Comparison of ENCODE assay signal across 8 mouse cellular contexts in genomic region chr19:46454126-46454880, GRCm38 (mm10). TPM values are rescaled to one million over a fixed set of nuclear protein-coding genes. Genes with fewer than 3 reads are reported as not detected.
DNase-seq lines count a peak whose midpoint lies in the region; ATAC-seq and TF ChIP-seq lines count a peak whose summit lies in the region.

No protein-coding gene starts in this region.

- no peak for TF ChIP-seq RAD21 in MEL (IDR thresholded peaks at IDR 0.05; ENCODE audit: low read depth, low read length)

- 26% methylated on average over 20 of the region's 20 CpGs for WGBS in heart, embryonic 12.5 days
- 67% methylated on average over 20 of the region's 20 CpGs for WGBS in hindbrain, embryonic 16.5 days

- no peaks in the 10 kb centered on the region for H3K9me3 ChIP-seq in heart, embryonic 12.5 days (replicated peaks)
- H3K9me3 ChIP-seq in MEL (replicated peaks; ENCODE audit: insufficient read depth, low read length): no peaks in the 10 kb centered on the region
- H3K9me3 ChIP-seq in hindbrain, embryonic 16.5 days (ENCODE audit: control insufficient read depth, low read length): no peaks in the 10 kb centered on the region

- peak overlapping the region; percentile 6 for H3K4me2 ChIP-seq in heart, embryonic 12.5 days
- H3K4me2 ChIP-seq in hindbrain, embryonic 16.5 days (ENCODE audit: low read length): no peak overlapping the region

- H3K9ac ChIP-seq in heart, embryonic 12.5 days: peak overlapping the region; percentile 51
- no peak overlapping the region; the same call in 1 of the 2 replicates for H3K9ac ChIP-seq in MEL (ENCODE audit: control insufficient read depth, low read depth, low read length, poor library complexity, severe bottlenecking)
- no peak overlapping the region for H3K9ac ChIP-seq in hindbrain, embryonic 16.5 days (ENCODE audit: low read depth, low read length)

- peaks cover 78% of the 10 kb centered on the region for H3K4me1 ChIP-seq in heart, embryonic 12.5 days (replicated peaks)
- peaks cover 8 to 18% of the 10 kb centered on the region in 2 experiments for H3K4me1 ChIP-seq in MEL (ENCODE audit: control insufficient read depth in 1 of 2, insufficient read depth in 2 of 2, low read length in 2 of 2)
- H3K4me1 ChIP-seq in hindbrain, embryonic 16.5 days (ENCODE audit: control insufficient read depth, insufficient read depth, low read depth, low read length): no peaks in the 10 kb centered on the region; the same call in 1 of the 2 replicates

- no peak overlapping the region for H3K4me3 ChIP-seq in heart, embryonic 12.5 days
- H3K4me3 ChIP-seq in MEL (ENCODE audit: control insufficient read depth in 1 of 2, insufficient read depth in 1 of 2, low read depth in 2 of 2, low read length in 2 of 2): no peak overlapping the region
- no peak overlapping the region for H3K4me3 ChIP-seq in hindbrain, embryonic 16.5 days (ENCODE audit: low read length)

- H3K79me2 ChIP-seq in MEL (ENCODE audit: control insufficient read depth, insufficient read depth, low read length, poor library complexity): no peaks in the 10 kb centered on the region

- H3K36me3 ChIP-seq in heart, embryonic 12.5 days: peaks cover 16% of the 10 kb centered on the region
- peaks cover 0 to 15% of the 10 kb centered on the region in 2 experiments; a peak in 2 of 4 replicates for H3K36me3 ChIP-seq in MEL (ENCODE audit: control insufficient read depth in 1 of 2, insufficient read depth in 2 of 2, low read length in 2 of 2)
- no peaks in the 10 kb centered on the region; the same call in 1 of the 2 replicates for H3K36me3 ChIP-seq in hindbrain, embryonic 16.5 days (ENCODE audit: control insufficient read depth, insufficient read depth, low read length)

- no peak for TF ChIP-seq POLR2A in MEL (IDR thresholded peaks at IDR 0.05; ENCODE audit: control insufficient read depth in 1 of 2, insufficient read depth in 1 of 2, low read depth in 1 of 2, low read length in 2 of 2, poor library complexity in 1 of 2)

- H3K27ac ChIP-seq in heart, embryonic 12.5 days (ENCODE audit: poor library complexity, severe bottlenecking): peak overlapping the region; percentile 92
- peak overlapping the region; percentile 71 for H3K27ac ChIP-seq in MEL (ENCODE audit: control insufficient read depth, low read depth, low read length)
- H3K27ac ChIP-seq in hindbrain, embryonic 16.5 days (ENCODE audit: low read depth, low read length): peak overlapping the region; percentile 19; the same call in 1 of the 2 replicates

- ATAC-seq in heart, embryonic 12.5 days (ENCODE audit: insufficient number of reproducible peaks, low FRiP score): peak; percentile 57
- ATAC-seq in hindbrain, embryonic 16.5 days: no peak

- no peak for TF ChIP-seq CTCF in MEL (IDR thresholded peaks at IDR 0.05 in 2 of 3, conservative IDR thresholded peaks at IDR 0.05 in 1 of 3; ENCODE audit: control insufficient read depth in 1 of 3, insufficient read depth in 1 of 3, low read depth in 2 of 3, low read length in 3 of 3, poor library complexity in 1 of 3, severe bottlenecking in 1 of 3)

- DNase-seq in heart, postnatal 4 days: no peak
- no peak for DNase-seq in MEL (ENCODE audit: low read depth, low spot score)
- DNase-seq in lung, postnatal 4 days: peak; percentile 41 to 61
- no peak for DNase-seq in cerebellum, adult 18-20 months
- no peak for DNase-seq in frontal cortex, postnatal 36 days (ENCODE audit: low spot score in 2 of 2)
- no peak for DNase-seq in ovary, postnatal 36 days (ENCODE audit: low spot score)

- no peak for TF ChIP-seq EP300 in MEL (IDR thresholded peaks at IDR 0.05; ENCODE audit: low read depth in 1 of 2, low read length in 2 of 2)

- H3K27me3 ChIP-seq in heart, embryonic 12.5 days (replicated peaks): no peaks in the 10 kb centered on the region
- no peaks in the 10 kb centered on the region for H3K27me3 ChIP-seq in MEL (ENCODE audit: control insufficient read depth in 1 of 2, insufficient read depth in 2 of 2, low read length in 2 of 2)
- H3K27me3 ChIP-seq in hindbrain, embryonic 16.5 days (replicated peaks; ENCODE audit: control insufficient read depth, insufficient read depth, low read length): no peaks in the 10 kb centered on the region

TF ChIP-seq in MEL, 35 proteins besides CTCF, POLR2A, EP300 and RAD21:
- TF ChIP-seq JUND (IDR thresholded peaks at IDR 0.05; ENCODE audit: low read depth, low read length) (no peak), SIN3A (IDR thresholded peaks at IDR 0.05; ENCODE audit: low read length) (no peak), MYB (IDR thresholded peaks at IDR 0.05; ENCODE audit: low read depth, low read length) (no peak), UBTF (IDR thresholded peaks at IDR 0.05; ENCODE audit: borderline replicate concordance, insufficient read depth, low read depth, low read length) (no peak), TBP (IDR thresholded peaks at IDR 0.05; ENCODE audit: low read depth, low read length) (no peak), ELF1 (IDR thresholded peaks at IDR 0.05; ENCODE audit: low read depth, low read length) (no peak), CHD1 (IDR thresholded peaks at IDR 0.05; ENCODE audit: low read depth, low read length) (no peak), TAL1 (IDR thresholded peaks at IDR 0.05; ENCODE audit: low read length) (no peak), NRF1 (IDR thresholded peaks at IDR 0.05; ENCODE audit: insufficient read depth, low read depth, low read length, poor library complexity, severe bottlenecking) (no peak)

RNA-seq across cellular contexts. Expression of gene Trim8, which starts 47.2 kb away (rescaled TPM):
- 24.1 and 24.2 TPM in 2 replicates for polyA plus RNA-seq in heart, embryonic 12.5 days (2016; fragmentation: Nextera tagmentation; extraction: Ambion mirVana)
- total RNA-seq in heart, postnatal 4 days (2021): 10 to 100 TPM; 50.1 to 53.8 TPM
- 19.1 and 21.2 TPM in 2 replicates for total RNA-seq in MEL (2012; rRNA removed)
- 10 to 100 TPM in 1 of 2 experiments, not detected in 1; 57.2 TPM for polyA plus RNA-seq in MEL (2012; ENCODE audit: insufficient read depth in 1 of 2, insufficient read length in 2 of 2, low read depth in 1 of 2, low replicate concordance in 2 of 2, missing spikeins in 1 of 2)
- polyA plus RNA-seq in hindbrain, embryonic 16.5 days (2015; fragmentation: Nextera tagmentation; extraction: Ambion mirVana): 23.4 and 27.6 TPM in 2 replicates

RNA-seq across cellular contexts. Expression of gene Sufu, which starts 57.6 kb away (rescaled TPM):
- 24.1 and 27.2 TPM in 2 replicates for polyA plus RNA-seq in heart, embryonic 12.5 days (2016; fragmentation: Nextera tagmentation; extraction: Ambion mirVana)
- 10 to 100 TPM; 17.0 to 19.1 TPM for total RNA-seq in heart, postnatal 4 days (2021)
- total RNA-seq in MEL (2012; rRNA removed): 11.4 and 13.7 TPM in 2 replicates
- 10 to 100 TPM in 1 of 2 experiments, not detected in 1; 42.5 TPM for polyA plus RNA-seq in MEL (2012; ENCODE audit: insufficient read depth in 1 of 2, insufficient read length in 2 of 2, low read depth in 1 of 2, low replicate concordance in 2 of 2, missing spikeins in 1 of 2)
- 19.8 and 24.2 TPM in 2 replicates for polyA plus RNA-seq in hindbrain, embryonic 16.5 days (2015; fragmentation: Nextera tagmentation; extraction: Ambion mirVana)

RNA-seq across cellular contexts. Expression of gene Actr1a, which starts 58.8 kb away (rescaled TPM):
- 118 and 120 TPM in 2 replicates for polyA plus RNA-seq in heart, embryonic 12.5 days (2016; fragmentation: Nextera tagmentation; extraction: Ambion mirVana)
- total RNA-seq in heart, postnatal 4 days (2021): 100 to 1,000 TPM; 126 to 130 TPM
- total RNA-seq in MEL (2012; rRNA removed): 140 TPM in 2 replicates
- polyA plus RNA-seq in MEL (2012; ENCODE audit: insufficient read depth in 1 of 2, insufficient read length in 2 of 2, low read depth in 1 of 2, low replicate concordance in 2 of 2, missing spikeins in 1 of 2): 100 to 1,000 TPM; 193 to 530 TPM
- 351 and 369 TPM in 2 replicates for polyA plus RNA-seq in hindbrain, embryonic 16.5 days (2015; fragmentation: Nextera tagmentation; extraction: Ambion mirVana)

Comparison
In these comparisons a context has a peak if more than half of its experiments do, and no peak if none do; other contexts are left out.
1. H3K27ac ChIP-seq: peak in every context shown above with its lines; median percentile 92 in heart, embryonic 12.5 days; 71 in MEL; 19 in hindbrain, embryonic 16.5 days.
2. DNase-seq: peak in lung, postnatal 4 days (2 of 2); none in heart, postnatal 4 days (single experiment), MEL (single experiment), cerebellum, adult 18-20 months (0 of 2), frontal cortex, postnatal 36 days (0 of 2) and ovary, postnatal 36 days (single experiment).